Mouse (Mus musculus): ENCODE data around the gene Mrps9.

- TF ChIP-seq CTCF (IDR thresholded peaks at IDR 0.05; ENCODE audit: low read depth) (no peak), EP300 (IDR thresholded peaks at IDR 0.05; ENCODE audit: low read depth) (no peak)
Measured at GRCm38 (mm10) chr1:42953482-42953822, 102.4 kb downstream of the Mrps9 start.

All from heart, postnatal 0 days (tissue).